Mouse (Mus musculus) hematopoietic stem cell, adult 5-6 weeks (primary cell): ENCODE data around the gene Fars2. TPM values are rescaled to one million over a fixed set of nuclear protein-coding genes. Genes with fewer than 3 reads are reported as not detected.
"Not testable (repeated sequence)": the region's sequence is repeated elsewhere in the genome, so short reads cannot be mapped to it uniquely, and the experiment has no call there.

ENCODE experiments used
- ATAC-seq, 2 experiments: fragments of 125-278 bp in 1 of 2; replicated peaks in 1 of 2; 2 replicates each; pipeline ENCODE4 v1.8.0; 2016 to 2017; ENCODE audit warnings: inconsistent platforms in 2 of 2, mild to moderate bottlenecking in 2 of 2, moderate number of reproducible peaks in 2 of 2, low read depth in 1 of 2, moderate TSS enrichment in 1 of 2; ENCODE audit not compliant: low FRiP score in 2 of 2, poor library complexity in 2 of 2, severe bottlenecking in 2 of 2, insufficient read depth in 1 of 2, low TSS enrichment in 1 of 2
- total RNA-seq: library from RNA; stranded (forward); fragments of 172-1452, 232-1000 nt; gene quantifications from 2 replicates; pipeline ENCODE4 v1.2.3, GENCODE M21; 2017

Gene Fars2
- total RNA-seq, 1 experiment from 2014 or later, result 80.1 TPM

- no peak for ATAC-seq
Observed at GRCm38 (mm10) chr13:36447947-36448346, 330.7 kb downstream of the Fars2 start.

- no peak for ATAC-seq
Observed at GRCm38 (mm10) chr13:36448565-36448964, 331.4 kb downstream of the Fars2 start.

GRCm38 (mm10) chr13:36451437-36451836 is 334.2 kb downstream of the Fars2 start:
- no peak for ATAC-seq

GRCm38 (mm10) chr13:36460473-36460872 is 343.3 kb downstream of the Fars2 start:
- no peak for ATAC-seq

GRCm38 (mm10) chr13:36463669-36464068 is 346.5 kb downstream of the Fars2 start:
- no peak for ATAC-seq

- ATAC-seq, result not testable (repeated sequence)
Observed at GRCm38 (mm10) chr13:36466076-36466475, 348.9 kb downstream of the Fars2 start.

- ATAC-seq, result no peak
Observed at GRCm38 (mm10) chr13:36466515-36466921, 349.3 kb downstream of the Fars2 start.

GRCm38 (mm10) chr13:36467849-36468248 is 350.6 kb downstream of the Fars2 start:
- ATAC-seq, result no peak

GRCm38 (mm10) chr13:36468963-36469362 is 351.8 kb downstream of the Fars2 start:
- ATAC-seq, result no peak

GRCm38 (mm10) chr13:36469412-36470125 is 352.4 kb downstream of the Fars2 start:
- ATAC-seq, result no peak

- no peak for ATAC-seq
Observed at GRCm38 (mm10) chr13:36477648-36478047, 360.4 kb downstream of the Fars2 start.

- ATAC-seq, result no peak
Observed at GRCm38 (mm10) chr13:36478243-36478642, 361.0 kb downstream of the Fars2 start.

- no peak for ATAC-seq
Observed at GRCm38 (mm10) chr13:36480101-36480500, 362.9 kb downstream of the Fars2 start.

GRCm38 (mm10) chr13:36484391-36484790 is 367.2 kb downstream of the Fars2 start:
- ATAC-seq, result no peak

- ATAC-seq, result no peak
Observed at GRCm38 (mm10) chr13:36486756-36487155, 369.5 kb downstream of the Fars2 start.

- no peak for ATAC-seq
Observed at GRCm38 (mm10) chr13:36489365-36489764, 372.2 kb downstream of the Fars2 start.

GRCm38 (mm10) chr13:36490612-36491011 is 373.4 kb downstream of the Fars2 start:
- no peak for ATAC-seq

- ATAC-seq, result no peak
Observed at GRCm38 (mm10) chr13:36492397-36492796, 375.2 kb downstream of the Fars2 start.

GRCm38 (mm10) chr13:36493294-36493693 is 376.1 kb downstream of the Fars2 start:
- no peak for ATAC-seq
